Mouse (Mus musculus): ENCODE results near the gene Sae1.

GRCm38 (mm10) chr7:16398387-16399050 lies 10.9 kb upstream of the Sae1 start:
- TF ChIP-seq USF1 (IDR thresholded peaks at IDR 0.05; ENCODE audit: low read depth), result no peak
- TF ChIP-seq MAX (IDR thresholded peaks at IDR 0.05; ENCODE audit: low read depth), result no peak
